Mouse (Mus musculus): Measurements from ENCODE around the gene Tmem220. TPM values are rescaled to one million over a fixed set of nuclear protein-coding genes. Genes with fewer than 3 reads are reported as not detected.

The Tmem220 gene
- polyA plus RNA-seq, 1 experiment from 2014 or later = 1.1 TPM

- DNase-seq (ENCODE audit: low spot score) (no peak), ATAC-seq (replicated peaks; ENCODE audit: low FRiP score, low TSS enrichment, low read depth) (no peak)
- Histone ChIP-seq H3K27me3 (replicated peaks; ENCODE audit: control insufficient read depth, insufficient read depth, low read length) (no peaks in the 10 kb centered on the region), H3K4me3 (ENCODE audit: low read depth, low read length) (no peak overlapping the region), H3K4me1 (replicated peaks; ENCODE audit: control insufficient read depth, insufficient read depth, low read length) (peaks cover 8% of the 10 kb centered on the region; the same call in 1 of the 2 replicates), H3K36me3 (ENCODE audit: control insufficient read depth, insufficient read depth, low read length) (no peaks in the 10 kb centered on the region), H3K27ac (ENCODE audit: low read depth) (no peak overlapping the region), H3K9ac (ENCODE audit: low read length) (no peak overlapping the region), H3K9me3 (ENCODE audit: control insufficient read depth, low read length) (no peaks in the 10 kb centered on the region), H3K4me2 (ENCODE audit: low read length) (no peak overlapping the region; the same call in 1 of the 2 replicates)
- WGBS = 44% methylated on average over 6 of the region's 6 CpGs
Measured at GRCm38 (mm10) chr11:67023802-67024340, 1.1 kb upstream of the Tmem220 start.

GRCm38 (mm10) chr11:67030904-67031602, 6.1 kb downstream of the Tmem220 start:
- Histone ChIP-seq H3K36me3 (ENCODE audit: control insufficient read depth, insufficient read depth, low read length) (no peaks in the 10 kb centered on the region), H3K4me1 (replicated peaks; ENCODE audit: control insufficient read depth, insufficient read depth, low read length) (no peaks in the 10 kb centered on the region), H3K4me3 (ENCODE audit: low read depth, low read length) (no peak overlapping the region), H3K9ac (ENCODE audit: low read length) (no peak overlapping the region), H3K9me3 (ENCODE audit: control insufficient read depth, low read length) (no peaks in the 10 kb centered on the region), H3K4me2 (ENCODE audit: low read length) (no peak overlapping the region), H3K27ac (ENCODE audit: low read depth) (no peak overlapping the region), H3K27me3 (replicated peaks; ENCODE audit: control insufficient read depth, insufficient read depth, low read length) (no peaks in the 10 kb centered on the region)
- ATAC-seq (replicated peaks; ENCODE audit: low FRiP score, low TSS enrichment, low read depth) (peak; percentile 45), DNase-seq (ENCODE audit: low spot score) (no peak)
- WGBS = 54% methylated on average over 16 of the region's 16 CpGs

- no peak for DNase-seq (ENCODE audit: low spot score)
- Histone ChIP-seq H3K4me1 (replicated peaks; ENCODE audit: control insufficient read depth, insufficient read depth, low read length) (no peaks in the 10 kb centered on the region), H3K9ac (ENCODE audit: low read length) (no peak overlapping the region), H3K4me2 (ENCODE audit: low read length) (no peak overlapping the region), H3K27me3 (replicated peaks; ENCODE audit: control insufficient read depth, insufficient read depth, low read length) (no peaks in the 10 kb centered on the region), H3K4me3 (ENCODE audit: low read depth, low read length) (no peak overlapping the region), H3K27ac (ENCODE audit: low read depth) (no peak overlapping the region), H3K36me3 (ENCODE audit: control insufficient read depth, insufficient read depth, low read length) (no peaks in the 10 kb centered on the region), H3K9me3 (ENCODE audit: control insufficient read depth, low read length) (no peaks in the 10 kb centered on the region)
- ATAC-seq (replicated peaks; ENCODE audit: low FRiP score, low TSS enrichment, low read depth) = peak; percentile 32; the same call in 1 of the 2 replicates
- 48% methylated on average over 2 of the region's 2 CpGs for WGBS
Measured at GRCm38 (mm10) chr11:67031603-67031915, 6.6 kb downstream of the Tmem220 start.

GRCm38 (mm10) chr11:67034775-67035485, 10.0 kb downstream of the Tmem220 start:
- 72% methylated on average over 4 of the region's 4 CpGs for WGBS
- ATAC-seq (replicated peaks; ENCODE audit: low FRiP score, low TSS enrichment, low read depth) (no peak), DNase-seq (ENCODE audit: low spot score) (no peak)
- Histone ChIP-seq H3K4me2 (ENCODE audit: low read length) (no peak overlapping the region), H3K36me3 (ENCODE audit: control insufficient read depth, insufficient read depth, low read length) (peaks cover 23% of the 10 kb centered on the region), H3K27me3 (replicated peaks; ENCODE audit: control insufficient read depth, insufficient read depth, low read length) (no peaks in the 10 kb centered on the region), H3K27ac (ENCODE audit: low read depth) (no peak overlapping the region), H3K9me3 (ENCODE audit: control insufficient read depth, low read length) (no peaks in the 10 kb centered on the region), H3K4me3 (ENCODE audit: low read depth, low read length) (no peak overlapping the region), H3K4me1 (replicated peaks; ENCODE audit: control insufficient read depth, insufficient read depth, low read length) (no peaks in the 10 kb centered on the region), H3K9ac (ENCODE audit: low read length) (no peak overlapping the region)

- 88% methylated on average over 6 of the region's 6 CpGs for WGBS
- ATAC-seq (replicated peaks; ENCODE audit: low FRiP score, low TSS enrichment, low read depth) (no peak), DNase-seq (ENCODE audit: low spot score) (no peak)
- no peaks in the 10 kb centered on the region for H3K4me1 ChIP-seq (replicated peaks; ENCODE audit: control insufficient read depth, insufficient read depth, low read length)
- H3K4me2 ChIP-seq (ENCODE audit: low read length) = no peak overlapping the region
- no peak overlapping the region for H3K9ac ChIP-seq (ENCODE audit: low read length)
- no peaks in the 10 kb centered on the region for H3K27me3 ChIP-seq (replicated peaks; ENCODE audit: control insufficient read depth, insufficient read depth, low read length)
- H3K4me3 ChIP-seq (ENCODE audit: low read depth, low read length) = no peak overlapping the region
- H3K27ac ChIP-seq (ENCODE audit: low read depth) = no peak overlapping the region
- H3K9me3 ChIP-seq (ENCODE audit: control insufficient read depth, low read length) = no peaks in the 10 kb centered on the region
- H3K36me3 ChIP-seq (ENCODE audit: control insufficient read depth, insufficient read depth, low read length) = peaks cover 36% of the 10 kb centered on the region
Measured at GRCm38 (mm10) chr11:67036229-67036628, 11.3 kb downstream of the Tmem220 start.

- H3K27me3 ChIP-seq (replicated peaks; ENCODE audit: control insufficient read depth, insufficient read depth, low read length) = no peaks in the 10 kb centered on the region
- H3K4me2 ChIP-seq (ENCODE audit: low read length) = no peak overlapping the region
- H3K9me3 ChIP-seq (ENCODE audit: control insufficient read depth, low read length) = no peaks in the 10 kb centered on the region
- H3K9ac ChIP-seq (ENCODE audit: low read length) = no peak overlapping the region
- 95% methylated on average over 9 of the region's 9 CpGs for WGBS
- ATAC-seq (replicated peaks; ENCODE audit: low FRiP score, low TSS enrichment, low read depth) (no peak), DNase-seq (ENCODE audit: low spot score) (no peak)
- H3K27ac ChIP-seq (ENCODE audit: low read depth) = no peak overlapping the region
- no peaks in the 10 kb centered on the region for H3K4me1 ChIP-seq (replicated peaks; ENCODE audit: control insufficient read depth, insufficient read depth, low read length)
- H3K36me3 ChIP-seq (ENCODE audit: control insufficient read depth, insufficient read depth, low read length) = peaks cover 43% of the 10 kb centered on the region
- no peak overlapping the region for H3K4me3 ChIP-seq (ENCODE audit: low read depth, low read length)
Measured at GRCm38 (mm10) chr11:67036892-67037291, 11.9 kb downstream of the Tmem220 start.

- no peaks in the 10 kb centered on the region for H3K4me1 ChIP-seq (replicated peaks; ENCODE audit: control insufficient read depth, insufficient read depth, low read length)
- no peak overlapping the region for H3K27ac ChIP-seq (ENCODE audit: low read depth)
- ATAC-seq (replicated peaks; ENCODE audit: low FRiP score, low TSS enrichment, low read depth) (no peak), DNase-seq (ENCODE audit: low spot score) (no peak)
- no peaks in the 10 kb centered on the region for H3K9me3 ChIP-seq (ENCODE audit: control insufficient read depth, low read length)
- H3K27me3 ChIP-seq (replicated peaks; ENCODE audit: control insufficient read depth, insufficient read depth, low read length) = no peaks in the 10 kb centered on the region
- H3K9ac ChIP-seq (ENCODE audit: low read length) = no peak overlapping the region
- 92% methylated on average over 3 of the region's 3 CpGs for WGBS
- H3K36me3 ChIP-seq (ENCODE audit: control insufficient read depth, insufficient read depth, low read length) = peaks cover 45% of the 10 kb centered on the region
- no peak overlapping the region for H3K4me3 ChIP-seq (ENCODE audit: low read depth, low read length)
- no peak overlapping the region for H3K4me2 ChIP-seq (ENCODE audit: low read length)
Measured at GRCm38 (mm10) chr11:67039799-67040198, 14.8 kb downstream of the Tmem220 start.

GRCm38 (mm10) chr11:67040483-67040882, 15.5 kb downstream of the Tmem220 start:
- Histone ChIP-seq H3K4me3 (ENCODE audit: low read depth, low read length) (no peak overlapping the region), H3K9ac (ENCODE audit: low read length) (no peak overlapping the region), H3K4me1 (replicated peaks; ENCODE audit: control insufficient read depth, insufficient read depth, low read length) (no peaks in the 10 kb centered on the region), H3K4me2 (ENCODE audit: low read length) (no peak overlapping the region), H3K9me3 (ENCODE audit: control insufficient read depth, low read length) (no peaks in the 10 kb centered on the region), H3K27ac (ENCODE audit: low read depth) (no peak overlapping the region), H3K27me3 (replicated peaks; ENCODE audit: control insufficient read depth, insufficient read depth, low read length) (no peaks in the 10 kb centered on the region), H3K36me3 (ENCODE audit: control insufficient read depth, insufficient read depth, low read length) (peaks cover 45% of the 10 kb centered on the region)
- ATAC-seq (replicated peaks; ENCODE audit: low FRiP score, low TSS enrichment, low read depth) = no peak
- WGBS = 91% methylated on average over 6 of the region's 6 CpGs
- DNase-seq (ENCODE audit: low spot score) = no peak

All from intestine, embryonic 14.5 days (tissue).